Mouse (Mus musculus): ENCODE results near the gene Topaz1.
A peak's percentile ranks its signal among the peaks of the same experiment; 100 is the strongest.
"Not testable (repeated sequence)": the region's sequence is repeated elsewhere in the genome, so short reads cannot be mapped to it uniquely, and the experiment has no call there.

The Topaz1 gene

DNA sequence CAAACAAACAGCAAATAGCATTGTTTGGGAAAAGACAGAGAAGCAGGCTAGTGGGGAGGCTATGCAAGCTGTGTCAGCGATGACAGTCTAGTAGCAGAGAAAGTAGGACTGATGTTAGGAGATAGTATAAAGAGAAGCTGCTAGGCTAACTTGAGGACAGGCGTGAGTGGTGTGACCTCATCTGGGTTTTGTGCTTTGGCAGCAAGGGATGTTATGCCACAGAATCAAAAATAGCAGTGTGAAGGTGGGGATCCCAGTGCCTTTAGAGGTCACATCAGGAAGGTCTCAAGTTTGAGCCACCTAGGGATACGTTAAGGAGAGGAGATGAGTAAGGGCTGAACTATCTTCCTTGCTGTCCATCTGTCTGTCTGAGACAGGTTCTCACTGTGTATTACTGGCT, 63.1 kb downstream of the Topaz1 start:
- DNase-seq (ENCODE audit: low read depth, low spot score): no peak

DNA sequence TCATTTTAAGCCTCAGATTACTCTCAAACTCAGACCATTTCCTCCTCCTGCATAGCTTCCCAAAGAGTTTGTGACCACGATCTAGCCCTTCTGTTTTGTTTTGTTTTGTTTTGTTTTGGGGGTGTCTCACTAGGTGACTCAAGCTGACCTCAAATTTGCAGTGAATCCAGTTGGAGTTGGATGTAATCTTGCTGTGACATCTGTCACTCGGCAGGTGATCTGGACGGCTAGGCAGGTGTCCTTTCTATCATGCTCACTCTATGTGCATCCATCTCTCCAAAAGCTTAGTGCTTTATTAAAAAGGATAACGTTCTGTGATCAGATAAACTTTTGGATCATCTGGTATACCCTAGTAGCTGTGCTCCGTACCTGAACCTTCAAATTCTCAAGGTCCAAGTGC, 65.2 kb downstream of the Topaz1 start:
- DNase-seq (ENCODE audit: low read depth, low spot score): no peak

DNA sequence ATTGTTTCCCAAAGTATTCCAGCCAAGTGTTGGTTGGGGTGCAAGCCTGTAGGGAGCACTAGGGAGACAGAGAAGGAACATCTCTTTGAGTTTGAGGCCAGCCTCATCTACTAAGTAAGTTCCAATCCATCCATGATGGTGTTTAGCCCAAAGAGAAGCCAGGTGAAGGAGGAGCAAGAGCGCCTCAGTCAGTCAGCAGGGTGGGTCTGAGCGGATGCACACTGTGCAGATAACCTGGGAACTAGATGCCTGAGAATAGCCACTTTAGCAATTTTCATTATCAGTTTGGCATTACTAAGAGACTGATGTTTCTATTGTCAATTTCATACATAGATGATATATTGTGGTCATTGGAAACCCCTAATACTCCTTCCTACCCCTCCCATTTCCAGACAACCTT, 67.6 kb downstream of the Topaz1 start:
- DNase-seq (ENCODE audit: low read depth, low spot score): no peak

- DNase-seq (ENCODE audit: low read depth, low spot score): no peak
Measured at GRCm38 (mm10) chr9:122815239-122815851, 68.2 kb downstream of the Topaz1 start.

- no peak for DNase-seq (ENCODE audit: low read depth, low spot score)
Measured at GRCm38 (mm10) chr9:122823374-122824017, 76.3 kb downstream of the Topaz1 start.

DNA sequence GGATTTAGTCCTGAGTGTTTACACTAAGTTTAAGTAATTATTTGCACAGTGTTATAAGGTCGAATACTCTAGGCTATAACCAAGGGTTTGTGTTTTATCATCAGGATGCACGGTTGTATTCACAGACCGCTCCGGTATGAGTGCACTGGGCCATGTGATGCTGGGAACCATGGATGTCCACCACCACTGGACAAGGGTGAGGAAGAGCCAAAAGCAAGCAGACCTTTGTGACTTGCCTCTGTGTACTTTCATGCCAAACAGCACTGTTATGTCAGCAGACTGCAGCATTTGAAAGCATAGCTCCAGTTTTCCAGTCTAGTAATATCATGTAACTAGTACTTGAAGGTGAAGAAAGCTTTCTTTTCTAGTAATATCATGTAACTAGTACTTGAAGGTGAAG, 79.6 kb downstream of the Topaz1 start:
- DNase-seq (ENCODE audit: low read depth, low spot score): no peak

DNA sequence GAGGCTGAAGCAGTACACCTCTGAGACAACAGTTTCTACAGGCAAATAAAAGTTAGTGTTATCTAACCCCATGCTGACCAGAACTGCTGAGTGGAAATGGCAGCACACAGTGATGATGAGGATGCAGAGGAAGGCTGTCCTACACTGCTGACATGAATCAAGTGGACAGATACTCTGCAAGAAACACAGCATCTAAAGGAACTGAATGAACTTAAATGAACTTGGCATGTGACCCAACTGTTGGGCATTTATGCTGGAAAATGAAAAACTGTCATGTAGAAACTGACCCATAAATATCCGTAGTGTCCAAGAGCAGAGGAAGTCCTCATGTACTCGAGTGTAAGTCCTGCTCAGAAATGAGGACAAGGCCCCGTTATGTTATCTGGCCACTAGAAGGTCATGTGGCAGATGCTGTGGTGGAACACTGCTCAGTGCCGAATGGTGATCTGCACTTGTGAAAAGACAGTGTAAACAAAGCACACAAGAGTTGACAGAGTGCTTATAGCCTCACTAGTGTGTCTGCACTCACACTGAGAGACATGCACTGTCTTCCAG, 82.8 kb downstream of the Topaz1 start:
- DNase-seq (ENCODE audit: low read depth, low spot score): no peak

- no peak for DNase-seq (ENCODE audit: low read depth, low spot score)
Measured at GRCm38 (mm10) chr9:122836126-122836525, 89.0 kb downstream of the Topaz1 start.

GRCm38 (mm10) chr9:122836790-122837189, 89.6 kb downstream of the Topaz1 start:
- no peak for DNase-seq (ENCODE audit: low read depth, low spot score)

DNA sequence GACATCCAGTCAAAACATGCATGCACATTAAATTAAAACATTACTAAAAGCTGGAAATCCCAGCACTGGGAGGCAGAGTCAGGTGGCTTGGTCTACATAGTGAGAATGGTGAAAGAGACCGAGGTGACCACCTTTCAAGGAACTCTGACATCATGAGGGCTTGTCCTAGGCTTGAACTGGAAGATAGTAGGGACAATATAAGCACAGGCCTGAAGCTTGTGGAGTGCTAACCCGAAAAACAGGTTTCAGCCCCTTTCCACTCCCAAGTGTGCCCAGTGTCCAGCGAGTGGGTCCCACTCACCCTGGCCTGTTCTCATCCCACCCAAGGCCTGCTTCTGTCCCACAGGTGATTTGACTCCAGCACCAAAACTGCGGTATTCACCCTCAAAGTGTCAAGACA, 90.1 kb downstream of the Topaz1 start:
- no peak for DNase-seq (ENCODE audit: low read depth, low spot score)

- peak; percentile 8 for DNase-seq (ENCODE audit: low read depth, low spot score)
Measured at GRCm38 (mm10) chr9:122837680-122838079, 90.5 kb downstream of the Topaz1 start.

GRCm38 (mm10) chr9:122843760-122844159, 96.6 kb downstream of the Topaz1 start, which contains the start of gene Gm35549:
TSS of gene Gm35549 (minus strand) at chr9:122844035.
- no peak for DNase-seq (ENCODE audit: low read depth, low spot score)

DNA sequence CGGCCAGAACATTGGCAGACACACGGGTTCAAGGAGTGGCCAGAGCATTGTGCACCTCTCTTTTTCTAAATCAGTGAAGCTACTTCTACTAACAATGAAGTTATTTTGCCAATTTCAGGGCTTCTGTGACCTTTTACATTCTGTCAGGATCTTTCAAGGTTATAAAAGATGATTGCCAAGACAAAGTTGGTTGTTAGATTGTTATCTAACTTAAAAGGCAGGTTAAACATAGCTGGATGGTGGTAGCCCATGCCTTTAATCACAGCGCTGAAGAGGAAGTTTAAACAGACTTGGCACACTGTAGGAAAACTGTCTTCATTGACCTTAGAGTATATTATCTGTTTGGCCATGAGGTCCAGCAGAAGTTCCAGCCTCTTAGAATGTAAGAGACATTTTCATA, 98.5 kb downstream of the Topaz1 start:
- no peak for DNase-seq (ENCODE audit: low read depth, low spot score)

- no peak for DNase-seq (ENCODE audit: low read depth, low spot score)
Measured at GRCm38 (mm10) chr9:122846156-122846555, 99.0 kb downstream of the Topaz1 start.

DNA sequence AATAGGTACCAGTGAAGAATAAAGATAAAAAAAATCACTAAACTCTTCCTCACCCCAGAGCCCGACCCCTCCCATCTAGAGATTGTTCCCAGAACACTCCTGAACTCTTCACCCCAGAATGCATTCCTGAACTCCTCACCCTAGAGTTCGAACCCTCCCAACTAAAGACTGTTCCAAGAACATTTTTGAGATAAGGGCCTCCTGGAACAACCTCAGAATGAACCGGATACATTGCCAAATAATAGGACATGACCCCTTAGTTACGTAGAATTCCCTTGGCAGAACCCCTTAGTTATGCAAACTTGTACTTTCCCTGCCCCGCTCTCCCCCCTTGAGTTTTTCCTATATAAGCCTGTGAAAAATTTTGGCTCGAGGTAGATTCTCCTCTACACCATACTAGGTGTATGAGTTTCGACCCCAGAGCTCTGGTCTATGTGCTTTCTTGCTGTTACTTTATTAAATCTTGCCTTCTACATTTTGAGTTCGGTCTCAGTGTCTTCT, 100.7 kb downstream of the Topaz1 start:
- not testable (repeated sequence) for DNase-seq (ENCODE audit: low read depth, low spot score)

Data from CD4-positive, CD25-positive, alpha-beta regulatory T cell, adult 2 months (primary cell).